Mouse (Mus musculus): ENCODE data around the gene Maml3.

Gene Maml3

GRCm38 (mm10) chr3:51907113-51907860 is 197.6 kb downstream of the Maml3 start:
- ChIA-PET POLR2A (no interaction called here), CTCF (no interaction called here)

DNA sequence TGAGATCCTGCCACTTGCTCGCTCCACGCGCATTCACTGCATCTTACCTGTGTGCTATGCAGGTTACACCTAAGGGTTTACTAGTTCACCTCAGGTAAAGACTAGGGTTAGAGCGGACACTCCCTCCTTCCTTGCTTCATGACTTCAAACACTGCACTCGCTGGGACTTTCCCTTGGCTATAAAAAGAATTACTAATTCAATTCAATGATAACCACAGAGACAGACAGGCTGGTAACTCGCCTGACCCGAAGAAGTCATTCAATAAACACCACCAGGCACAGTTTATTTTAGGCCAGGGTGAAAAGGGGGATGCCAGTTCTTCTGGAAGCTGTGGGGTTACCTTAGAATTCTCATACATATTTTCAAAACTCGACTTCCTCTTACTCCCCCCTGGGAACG is 199.0 kb downstream of the Maml3 start:
- POLR2A ChIA-PET: no interaction called here
- CTCF ChIA-PET: no interaction called here

- CTCF ChIA-PET: no interaction called here
- POLR2A ChIA-PET: interaction anchor here in 1 of 4 experiments (0.6 kb wide), 1 partner anchor 14 kb away, joined by 3 read pairs; no protein-coding TSS in a partner anchor
These were observed 200.5 kb downstream of the Maml3 start for GRCm38 (mm10) chr3:51904357-51904855.

DNA sequence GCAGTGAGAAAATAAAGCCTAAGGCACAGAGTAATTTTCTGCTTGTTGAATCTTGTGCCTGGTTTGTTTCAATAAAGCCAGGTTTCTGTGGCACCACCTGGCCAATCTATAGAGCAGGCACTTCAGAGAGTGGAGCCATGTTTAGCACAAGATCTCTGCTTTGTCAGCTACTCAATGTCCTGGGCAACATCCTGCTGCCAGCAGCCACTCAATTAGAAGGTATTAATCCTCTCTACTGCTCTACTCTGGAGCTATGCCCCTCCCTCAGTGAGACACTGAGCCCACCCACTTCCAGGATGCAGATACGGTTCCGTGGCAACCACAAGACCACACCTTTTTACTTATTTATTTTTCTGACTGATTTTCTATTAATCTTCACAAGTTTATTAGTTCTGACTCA is 203.7 kb downstream of the Maml3 start:
- ChIA-PET CTCF (no interaction called here), POLR2A (no interaction called here)

GRCm38 (mm10) chr3:51894514-51894913 is 210.4 kb downstream of the Maml3 start:
- POLR2A ChIA-PET: no interaction called here
- CTCF ChIA-PET: interaction anchor here in 2 of 4 experiments (0.6 to 1.2 kb wide), 3 partner anchors 8 to 220 kb away, joined by 3 read pairs; no protein-coding TSS in a partner anchor

DNA sequence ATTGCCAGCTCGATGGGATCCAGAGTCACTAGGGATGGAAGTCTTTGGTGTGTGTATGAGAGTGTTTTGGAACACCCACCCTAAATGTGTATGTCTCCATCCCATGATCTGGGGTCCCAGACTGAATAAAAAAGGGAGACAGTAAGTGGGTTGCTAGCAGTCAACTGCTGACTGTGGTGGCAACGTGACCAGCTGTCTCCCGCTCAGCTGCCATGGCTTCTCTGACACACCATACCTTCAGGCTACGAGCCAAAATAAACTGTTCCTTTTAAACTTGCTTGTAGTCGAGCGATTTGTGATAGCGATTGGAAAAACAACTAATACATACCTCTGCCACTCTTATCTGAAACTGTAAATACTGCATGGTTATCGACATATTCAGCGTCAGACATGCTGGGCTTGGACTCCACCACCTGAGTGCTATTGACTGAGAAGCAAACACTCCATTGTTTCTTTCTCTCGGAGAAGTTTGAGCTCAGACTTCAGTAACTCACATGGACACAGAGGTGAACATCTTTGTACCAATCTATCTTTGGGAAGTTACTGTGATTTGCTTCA is 213.2 kb downstream of the Maml3 start:
- CTCF ChIA-PET: interaction anchor here in 1 of 4 experiments (0.5 kb wide), 1 partner anchor 952 kb away, joined by 4 read pairs; no protein-coding TSS in a partner anchor

GRCm38 (mm10) chr3:51890181-51890580 is 214.7 kb downstream of the Maml3 start:
- POLR2A ChIA-PET: interaction anchor here in 1 of 4 experiments (0.7 kb wide), 1 partner anchor 15 kb away, joined by 3 read pairs; no protein-coding TSS in a partner anchor

More for the DNA sequence above, 213.2 kb downstream of the Maml3 start:
- POLR2A ChIA-PET: no interaction called here

GRCm38 (mm10) chr3:51889776-51890175 is 215.1 kb downstream of the Maml3 start:
- ChIA-PET CTCF (interaction anchor here in 1 of 4 experiments (0.6 kb wide), 1 partner anchor 954 kb away, joined by 3 read pairs; no protein-coding TSS in a partner anchor), POLR2A (no interaction called here)

More at GRCm38 (mm10) chr3:51890181-51890580, 214.7 kb downstream of the Maml3 start:
- CTCF ChIA-PET: interaction anchor here in 1 of 4 experiments (0.6 kb wide), 1 partner anchor 954 kb away, joined by 3 read pairs; no protein-coding TSS in a partner anchor

DNA sequence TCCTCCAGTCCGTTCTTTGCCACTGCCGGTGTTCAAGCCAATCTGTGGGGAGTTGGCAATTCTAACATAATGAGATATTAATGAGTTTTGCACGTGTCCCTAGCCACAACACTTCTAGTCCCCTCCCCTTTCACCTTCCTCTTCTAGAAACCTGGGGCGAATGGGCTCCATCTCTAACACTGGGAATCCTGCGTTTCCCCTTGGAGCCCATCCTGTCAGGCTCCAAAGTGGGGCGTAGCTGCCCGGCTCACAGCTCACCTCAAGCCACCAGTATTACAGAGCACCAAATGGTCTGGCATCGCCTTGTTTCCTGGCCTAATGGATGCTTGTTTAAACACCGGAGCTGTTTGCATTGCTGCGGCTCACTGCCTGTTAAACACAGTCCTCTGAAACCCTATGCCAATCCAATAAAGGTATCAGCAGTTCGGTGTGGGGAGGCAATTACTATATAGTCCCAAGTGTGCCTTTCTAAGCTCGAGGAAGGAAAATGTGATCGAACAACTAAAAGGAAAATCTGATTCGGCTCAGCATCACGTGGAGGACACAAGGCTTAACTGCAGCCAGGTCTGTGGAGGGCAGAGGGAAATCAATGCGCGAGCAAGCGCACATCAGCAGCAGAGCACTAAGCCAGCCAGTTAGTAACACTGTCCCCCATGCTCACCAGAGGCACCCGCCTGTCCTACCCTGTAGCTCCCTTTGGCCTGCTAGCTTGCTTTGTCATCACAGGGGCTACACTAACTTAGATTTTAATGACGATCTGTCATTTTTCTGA is 216.0 kb downstream of the Maml3 start:
- POLR2A ChIA-PET: interaction anchor here in 2 of 4 experiments (0.5 to 0.7 kb wide), 3 partner anchors 37 to 214 kb away, joined by 3 to 6 read pairs (median 3); no protein-coding TSS in a partner anchor
- CTCF ChIA-PET: no interaction called here

DNA sequence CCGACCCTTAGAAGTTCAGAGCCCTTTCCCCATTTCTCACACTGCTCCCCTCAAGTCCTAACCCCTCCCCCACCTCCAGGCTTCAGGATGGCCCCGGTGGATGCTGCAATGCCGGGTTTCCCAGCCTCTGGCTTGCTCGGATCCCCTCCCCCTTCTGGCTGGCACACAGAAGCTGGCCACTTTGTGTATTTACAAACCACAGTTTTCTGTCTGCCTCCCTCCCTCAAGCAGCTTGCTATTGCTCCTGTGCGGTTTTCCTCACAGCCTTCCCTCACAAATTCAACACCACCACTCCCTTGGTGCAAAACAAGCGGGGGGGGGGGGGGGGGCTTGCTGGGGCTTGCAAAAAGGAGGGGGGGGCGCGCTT is 216.6 kb downstream of the Maml3 start:
- ChIA-PET POLR2A (interaction anchor here in 1 of 4 experiments (0.5 to 0.7 kb wide), 2 partner anchors 38 to 139 kb away, joined by 3 read pairs; no protein-coding TSS in a partner anchor), CTCF (interaction anchor here in 1 of 4 experiments (0.6 kb wide), 1 partner anchor 88 kb away, joined by 3 read pairs; no protein-coding TSS in a partner anchor)

DNA sequence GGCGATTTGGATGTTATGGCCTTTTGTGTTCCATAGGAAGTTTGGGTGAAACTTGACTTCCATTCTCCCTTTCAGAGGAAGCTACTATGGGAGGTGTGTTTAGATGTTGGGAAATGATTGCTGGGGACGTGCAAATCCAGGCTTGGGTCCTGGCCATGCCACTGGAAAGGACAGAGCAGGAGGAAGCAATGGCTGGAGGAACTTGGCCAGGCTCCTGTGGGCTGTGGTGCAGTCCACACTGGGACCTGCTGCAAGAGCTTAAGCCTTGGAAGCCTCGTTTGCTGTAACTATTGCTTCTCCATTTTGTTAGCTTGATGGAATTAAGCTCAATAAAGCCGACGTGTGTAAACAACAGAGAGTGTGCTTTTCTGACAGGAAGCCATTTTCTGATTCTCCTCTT is 219.0 kb downstream of the Maml3 start:
- ChIA-PET CTCF (interaction anchor here in 1 of 4 experiments (0.8 kb wide), 1 partner anchor 9 kb away, joined by 3 read pairs; no protein-coding TSS in a partner anchor), POLR2A (no interaction called here)

DNA sequence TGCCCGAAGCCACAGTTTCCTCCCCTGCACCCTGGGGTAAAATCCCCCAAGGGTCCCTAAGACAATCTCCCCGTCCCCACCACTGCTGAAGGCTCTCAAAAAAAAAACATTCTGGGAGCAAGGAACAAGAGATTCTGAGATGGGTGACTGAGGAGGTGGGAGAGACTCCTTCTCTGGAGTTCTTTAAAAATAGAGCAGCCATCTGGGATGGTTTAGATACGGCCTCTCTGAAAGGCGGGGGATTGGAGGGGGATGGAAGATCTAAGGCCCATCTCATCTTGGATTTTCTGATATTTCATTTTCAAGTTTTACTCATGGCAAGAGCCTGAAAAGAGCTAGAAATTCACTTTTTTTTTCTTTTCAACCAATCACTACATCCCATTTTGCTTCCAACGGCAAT is 219.4 kb downstream of the Maml3 start:
- POLR2A ChIA-PET: no interaction called here
- CTCF ChIA-PET: no interaction called here

DNA sequence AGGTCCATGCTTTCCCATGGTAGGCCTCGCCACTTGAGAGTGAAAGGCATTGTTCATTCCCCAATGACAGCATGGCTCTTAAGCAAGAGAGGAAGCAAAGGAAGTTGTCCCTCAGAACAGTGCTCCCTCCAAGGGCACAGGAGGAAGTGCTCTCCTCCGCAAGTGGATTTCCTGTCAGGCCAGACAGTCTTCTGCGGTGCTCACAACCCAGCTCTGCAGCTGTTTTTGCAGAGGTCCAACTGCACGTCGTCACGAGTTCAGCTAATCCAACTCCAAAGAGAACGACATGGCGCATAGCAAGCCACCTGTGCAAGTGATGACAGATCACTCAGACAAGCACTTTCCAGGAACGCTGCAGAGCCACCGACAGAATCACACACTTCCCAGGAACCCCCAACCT is 222.9 kb downstream of the Maml3 start:
- POLR2A ChIA-PET: interaction anchor here in 1 of 4 experiments (0.5 kb wide), 1 partner anchor 8 kb away, joined by 4 read pairs; no protein-coding TSS in a partner anchor
- CTCF ChIA-PET: interaction anchor here in 1 of 4 experiments (0.7 kb wide), 1 partner anchor 1605 kb away, joined by 5 read pairs; no protein-coding TSS in a partner anchor

DNA sequence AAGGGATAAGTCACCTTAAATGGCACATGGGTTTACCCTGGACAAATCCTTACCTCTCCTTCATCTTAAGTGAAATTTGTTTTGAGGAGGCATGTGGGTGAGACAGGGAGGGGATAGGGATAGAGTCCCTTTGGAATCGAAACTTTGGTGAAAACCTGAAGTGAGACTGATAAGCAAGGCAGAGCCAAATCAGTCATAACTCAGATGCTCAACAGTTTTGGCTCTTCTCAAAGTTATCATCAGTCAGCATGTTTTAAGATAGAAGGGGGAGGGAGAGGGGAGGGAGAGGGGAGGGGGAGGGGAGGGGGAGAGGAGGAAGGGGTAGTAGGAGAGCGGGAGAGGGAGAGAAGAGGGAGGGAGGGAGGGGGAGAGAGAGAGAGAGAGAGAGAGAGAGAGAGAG is 223.5 kb downstream of the Maml3 start:
- ChIA-PET CTCF (interaction anchor here in 1 of 4 experiments (0.7 kb wide), 1 partner anchor 1606 kb away, joined by 5 read pairs; no protein-coding TSS in a partner anchor), POLR2A (no interaction called here)

GRCm38 (mm10) chr3:51880506-51881036 is 224.3 kb downstream of the Maml3 start:
- ChIA-PET CTCF (interaction anchor here in 1 of 4 experiments (0.5 kb wide), 1 partner anchor 1019 kb away, joined by 5 read pairs; no protein-coding TSS in a partner anchor), POLR2A (no interaction called here)

- ChIA-PET CTCF (no interaction called here), POLR2A (no interaction called here)
These were observed 225.7 kb downstream of the Maml3 start for GRCm38 (mm10) chr3:51879211-51879610.

- ChIA-PET POLR2A (no interaction called here), CTCF (interaction anchor here in 1 of 4 experiments (1.1 kb wide), 1 partner anchor 368 kb away, joined by 3 read pairs; no protein-coding TSS in a partner anchor)
These were observed 226.3 kb downstream of the Maml3 start for GRCm38 (mm10) chr3:51878577-51878976.

DNA sequence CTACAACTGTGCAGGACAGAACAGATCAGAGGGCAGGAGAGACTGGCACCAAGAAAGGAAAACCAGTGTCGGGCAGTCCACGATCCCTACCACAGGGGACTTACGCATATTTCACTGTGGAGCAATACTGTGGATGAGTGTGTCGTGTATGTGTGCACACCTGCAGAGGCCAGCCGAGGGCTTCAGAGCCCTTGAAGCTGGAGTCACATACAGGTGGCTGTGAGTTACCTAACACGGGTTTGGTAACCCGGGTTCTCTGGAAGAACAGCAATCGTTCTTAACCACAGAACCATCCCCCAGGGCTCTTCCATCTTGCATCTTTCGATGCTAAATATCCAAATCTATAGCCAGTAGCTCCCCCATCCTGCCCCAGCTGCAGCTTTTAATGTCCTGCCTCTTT is 228.1 kb downstream of the Maml3 start:
- ChIA-PET CTCF (no interaction called here), POLR2A (no interaction called here)

GRCm38 (mm10) chr3:51875629-51876028 is 229.2 kb downstream of the Maml3 start:
- CTCF ChIA-PET: no interaction called here
- POLR2A ChIA-PET: no interaction called here

All from embryonic stem cell, embryonic (primary cell).